Mouse (Mus musculus) left cerebral cortex, postnatal 14 days (tissue): ENCODE measurements around the gene Gphn. TPM values are rescaled to one million over a fixed set of nuclear protein-coding genes. Genes with fewer than 3 reads are reported as not detected.
A peak's percentile ranks its signal among the peaks of the same experiment; 100 is the strongest.

ENCODE experiments used
- DNase-seq, 2 experiments: peaks; one replicate each; pipeline ENCODE4 v3.0.0; 2021 to 2022; ENCODE audit warnings: low spot score in 2 of 2, mixed read lengths in 1 of 2
- intact Hi-C: fragments of 180-260 bp; cut with DNase I; formaldehyde crosslinking; loops from one replicate; pipeline ENCODE4 v1.15.1; 2025
- total RNA-seq, 2 experiments: library from RNA; stranded (reverse); gene quantifications; 2 replicates each; pipeline ENCODE4 v1.2.3; 2021

Gphn gene
- total RNA-seq, 2 experiments from 2014 or later: 68.8 to 71.9 TPM

DNA sequence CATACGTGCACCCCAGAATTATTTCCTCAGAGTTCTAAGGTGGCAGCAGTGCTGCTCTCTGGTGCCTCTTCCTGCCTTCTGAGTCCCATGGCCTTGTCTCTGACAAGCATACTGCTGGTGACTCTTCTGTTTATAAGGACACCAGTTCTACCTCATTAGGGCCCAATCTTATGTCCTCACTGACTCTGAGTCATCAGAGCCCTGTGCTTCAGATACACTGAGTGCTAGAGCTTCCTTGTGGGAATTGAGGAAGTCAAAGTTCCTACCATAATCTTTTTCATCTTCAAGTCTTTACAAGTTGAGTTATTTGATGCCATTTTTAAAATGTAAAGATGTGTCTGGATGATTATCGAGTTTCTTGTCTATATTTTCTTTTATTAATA, 452.6 kb downstream of the Gphn start:
- intact Hi-C loops: no loop called here
- no peak for DNase-seq

DNA sequence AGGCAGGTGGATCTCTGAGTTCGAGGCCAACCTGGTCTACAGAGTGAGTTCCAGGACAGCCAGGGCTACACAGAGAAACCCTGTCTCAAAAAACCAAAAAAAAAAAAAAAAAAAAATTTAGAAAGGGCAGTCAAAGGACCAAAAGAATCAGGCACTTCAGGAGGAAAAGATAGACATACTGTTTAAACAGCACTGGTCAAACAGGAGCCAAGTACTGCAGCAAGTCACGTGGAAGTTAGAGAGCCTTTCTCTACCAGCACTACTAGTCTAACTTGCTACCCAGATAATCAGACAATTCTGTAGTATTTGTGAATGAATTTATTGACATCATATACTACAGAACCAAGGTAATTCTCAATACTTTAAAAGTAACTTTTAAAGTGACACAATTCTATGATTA, 454.9 kb downstream of the Gphn start:
- DNase-seq: no peak
- intact Hi-C loops: no loop called here

DNA sequence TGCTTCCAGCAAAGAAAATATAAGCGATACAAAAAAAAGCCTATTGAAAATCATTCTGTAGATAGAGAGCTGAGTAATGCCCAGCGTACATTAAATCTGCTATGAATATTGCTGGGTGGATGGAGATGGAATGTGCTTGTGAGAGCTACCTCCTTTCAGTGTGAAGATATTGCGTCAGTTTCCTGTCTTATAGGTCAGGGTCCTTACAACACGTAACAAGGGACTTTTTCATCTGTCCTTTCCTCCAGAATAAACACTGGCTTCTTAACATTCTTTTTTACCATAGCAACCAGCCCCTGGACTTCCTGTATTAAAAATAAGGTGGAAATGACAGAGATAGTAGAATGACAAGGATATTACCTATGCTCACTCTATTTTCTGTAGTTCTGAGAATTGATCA, 456.1 kb downstream of the Gphn start:
- no peak for DNase-seq
- intact Hi-C loops: no loop called here

DNA sequence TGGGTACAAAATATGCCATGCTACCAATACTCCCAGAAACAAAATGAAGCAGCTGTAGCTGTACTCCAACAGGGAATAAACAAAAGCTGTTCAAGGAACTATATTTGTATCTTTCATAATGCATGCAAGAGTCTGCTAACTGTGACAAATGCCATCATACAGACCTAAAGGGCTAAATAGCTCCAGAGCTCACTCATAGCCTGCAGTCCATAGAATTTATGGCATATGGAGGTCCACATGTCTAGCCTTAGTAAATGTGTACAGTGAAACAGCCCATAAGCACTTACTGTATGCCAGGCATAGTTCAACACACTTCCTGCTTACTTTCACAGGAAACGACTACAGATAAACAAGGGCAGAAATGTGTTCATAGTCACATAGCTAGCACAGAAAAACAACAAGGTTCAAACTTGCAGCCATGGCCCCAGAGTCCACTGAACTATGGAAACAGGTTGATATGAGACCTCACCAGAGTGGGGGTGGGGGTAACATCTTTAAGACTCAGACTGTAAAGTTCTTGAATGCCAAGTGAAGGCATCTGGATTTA, 459.6 kb downstream of the Gphn start:
- intact Hi-C loops: no loop called here
- DNase-seq: no peak

DNA sequence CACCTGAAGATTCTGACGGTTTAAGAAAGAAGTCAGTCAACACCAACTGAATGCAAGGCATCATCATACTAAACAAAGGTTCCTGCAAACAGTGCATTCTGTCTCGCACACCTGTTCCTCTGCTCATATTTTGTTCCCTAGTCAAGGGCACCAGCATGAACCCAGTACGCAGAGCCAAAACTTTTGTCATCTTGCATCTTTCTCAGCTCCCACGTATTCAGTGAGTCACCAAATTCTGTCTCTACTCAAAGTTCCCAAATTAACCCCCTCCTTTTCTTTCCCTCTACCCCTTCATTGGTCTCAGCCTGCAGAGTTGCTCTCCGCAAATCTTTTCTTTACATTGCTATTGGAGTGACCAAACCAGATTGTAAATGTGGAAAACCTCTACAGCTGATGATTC, 462.7 kb downstream of the Gphn start:
- intact Hi-C loops: no loop called here
- peak in 1 of 2 experiments; percentile 26 for DNase-seq

DNA sequence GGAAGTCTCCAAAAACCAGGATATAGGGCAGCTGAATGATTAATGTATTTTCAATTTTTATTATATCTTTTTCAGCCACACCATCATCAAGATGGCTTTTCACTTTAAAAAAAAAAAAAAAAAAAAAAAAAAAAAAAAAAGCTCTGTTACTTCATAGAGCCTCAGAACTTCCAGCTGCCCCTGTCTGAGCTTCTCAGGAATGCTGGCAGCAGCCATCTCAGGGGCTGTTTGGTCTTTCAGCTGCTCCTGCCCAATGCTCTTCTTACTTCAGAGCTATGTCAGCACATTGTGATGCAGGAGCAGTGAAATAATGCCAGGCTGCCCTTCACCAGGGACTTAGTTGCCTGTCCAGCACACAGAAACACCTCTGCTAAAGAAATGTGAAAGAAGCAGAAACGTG, 465.1 kb downstream of the Gphn start, which contains the start of gene Fam71d:
Gene Fam71d, plus strand, starts transcription at position 211 of the 400 bp plus-strand sequence.
- DNase-seq: no peak
- intact Hi-C loops: no loop called here

DNA sequence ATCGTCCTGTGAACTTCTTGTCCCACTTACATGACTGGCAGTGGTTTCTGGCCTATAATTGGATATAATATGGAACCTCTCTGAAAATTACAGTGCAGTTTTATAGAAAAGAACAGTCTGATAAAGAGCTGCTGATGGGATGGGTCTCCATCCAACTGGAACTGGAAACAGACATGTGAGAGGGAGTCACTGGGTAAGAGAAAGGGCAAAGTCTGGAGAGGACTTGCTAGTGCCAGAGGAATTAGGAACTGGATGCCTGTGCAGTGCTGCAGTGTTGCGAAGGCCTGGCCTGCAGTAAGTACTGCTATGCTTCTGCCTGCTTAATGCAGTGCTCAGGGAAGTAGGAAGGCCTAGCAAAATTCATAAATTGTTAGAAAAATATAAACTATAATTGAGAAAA, 467.1 kb downstream of the Gphn start:
- intact Hi-C loops: no loop called here
- DNase-seq: no peak

DNA sequence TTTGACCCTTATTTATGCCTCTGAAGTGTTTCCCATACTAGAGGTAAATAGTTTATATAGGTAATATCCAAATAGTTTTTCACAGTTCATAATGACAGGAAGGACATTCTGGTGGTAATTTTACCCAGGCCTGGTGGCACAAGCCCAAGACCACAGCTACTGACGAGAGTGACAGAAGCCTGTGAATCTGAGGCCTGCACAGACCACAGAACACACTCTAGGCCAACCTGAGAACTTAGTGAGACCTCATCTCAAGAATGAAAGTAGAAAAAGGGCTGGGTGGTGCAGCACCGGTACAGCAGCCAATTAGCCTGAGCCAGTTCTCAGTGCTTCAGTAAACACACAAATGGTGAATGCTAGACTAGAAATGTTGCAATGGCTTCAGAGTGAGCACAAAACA, 491.6 kb downstream of the Gphn start:
- no peak for DNase-seq
- intact Hi-C loops: no loop called here

DNA sequence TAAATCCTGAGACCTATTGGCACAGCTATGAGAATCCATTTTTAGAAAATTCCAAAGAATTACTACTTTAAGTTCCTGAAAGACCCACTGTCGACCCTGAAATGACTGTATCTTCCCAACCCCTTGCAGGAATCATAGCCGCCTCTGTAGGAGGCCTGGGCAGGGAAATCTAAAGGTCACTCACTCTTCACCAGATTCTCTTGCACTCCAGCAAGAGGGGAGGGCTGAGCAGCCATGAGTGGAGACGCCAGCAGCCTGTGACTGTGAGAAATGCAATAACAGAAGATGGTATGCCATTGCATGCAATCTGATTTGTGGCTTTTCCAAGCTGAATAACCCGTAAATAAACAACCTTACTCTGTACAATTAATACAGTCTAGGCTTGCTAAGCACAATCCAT, 501.5 kb downstream of the Gphn start:
- DNase-seq: no peak
- intact Hi-C loops: no loop called here

Other genes starting within 250 kb of the Gphn start
- gene Gm6657, start 32.1 kb upstream of the Gphn start, total RNA-seq: not detected